Mouse (Mus musculus) stomach, postnatal 0 days (tissue): ENCODE data around the gene Zfp280d. TPM values are rescaled to one million over a fixed set of nuclear protein-coding genes. Genes with fewer than 3 reads are reported as not detected.

Source experiments
- ATAC-seq: fragments of 200-750 bp; cut with Nextera tagmentation; 2 replicates; pipeline ENCODE4 v1.8.0; 2017; ENCODE audit not compliant: low FRiP score, low TSS enrichment
- DNase-seq: peaks from one replicate; pipeline ENCODE4 v3.0.0-alpha.2; 2016; ENCODE audit warnings: low spot score
- H3K27ac ChIP-seq: fragments of 300-500 bp; sonication (generic); replicated peaks from 2 replicates; pipeline ENCODE4 v1.5.1; 2014; ENCODE audit warnings: mild to moderate bottlenecking, control low read depth
- H3K27me3 ChIP-seq: fragments of 300-500 bp; sonication (generic); 2 replicates; pipeline ENCODE4 v1.6.1; 2014; ENCODE audit warnings: low read length; ENCODE audit not compliant: control insufficient read depth, insufficient read depth
- H3K36me3 ChIP-seq: fragments of 300-500 bp; sonication (generic); 2 replicates; pipeline ENCODE4 v1.6.1; 2014; ENCODE audit warnings: low read length, mixed read lengths; ENCODE audit not compliant: control insufficient read depth, insufficient read depth
- H3K4me1 ChIP-seq: fragments of 300-500 bp; sonication (generic); replicated peaks from 2 replicates; pipeline ENCODE4 v1.6.1; 2014; ENCODE audit warnings: antibody characterized with exemption; ENCODE audit not compliant: control insufficient read depth, insufficient read depth
- H3K4me2 ChIP-seq: fragments of 300-500 bp; sonication (generic); replicated peaks from 2 replicates; pipeline ENCODE4 v1.6.1; 2014; ENCODE audit warnings: low read depth, mild to moderate bottlenecking, control low read depth, moderate library complexity
- H3K4me3 ChIP-seq: fragments of 300-500 bp; sonication (generic); 2 replicates; pipeline ENCODE4 v1.5.1; 2014; ENCODE audit warnings: low read depth, low read length, control low read depth
- H3K9ac ChIP-seq: fragments of 300-500 bp; sonication (generic); 2 replicates; pipeline ENCODE4 v1.6.1; 2014; ENCODE audit warnings: mild to moderate bottlenecking, low read length, control low read depth, mixed read lengths
- H3K9me3 ChIP-seq: fragments of 300-500 bp; sonication (generic); 2 replicates; pipeline ENCODE4 v1.6.1; 2016; ENCODE audit warnings: low read length; ENCODE audit not compliant: control insufficient read depth
- CTCF ChIP-seq: IDR thresholded peaks from 2 replicates; pipeline ENCODE4 v1.5.1; 2016; ENCODE audit warnings: antibody characterized with exemption, low read depth, mild to moderate bottlenecking, moderate library complexity
- EP300 ChIP-seq: optimal IDR thresholded peaks from 2 replicates; pipeline ENCODE3; 2016; ENCODE audit warnings: antibody characterized with exemption
- WGBS: fragments of 180-500 bp; shearing (Covaris S2); extraction: QIAGEN DNeasy Blood & Tissue Kit; methylation state at CpG from one replicate; pipeline ENCODE4 v1.1.7; 2014; 5-methylcytosine and 5-hydroxymethylcytosine counted together
- polyA plus RNA-seq: library from polyadenylated mRNA; unstranded; fragments of >200 nt; fragmentation: Nextera tagmentation; extraction: Ambion mirVana; gene quantifications from 2 replicates; pipeline ENCODE4 v1.2.1, GENCODE M21; 2015

Zfp280d gene
- polyA plus RNA-seq, 1 experiment from 2014 or later: 11.4 TPM

GRCm38 (mm10) chr9:72276941-72277340, 2.3 kb downstream of the Zfp280d start:
- Histone ChIP-seq H3K4me1 (no peaks in the 10 kb centered on the region; the same call in 1 of the 2 replicates), H3K36me3 (no peaks in the 10 kb centered on the region), H3K27ac (no peak overlapping the region), H3K9ac (no peak overlapping the region), H3K9me3 (no peaks in the 10 kb centered on the region), H3K4me2 (no peak overlapping the region), H3K27me3 (no peaks in the 10 kb centered on the region), H3K4me3 (no peak overlapping the region)
- ATAC-seq (no peak), DNase-seq (no peak)
- TF ChIP-seq CTCF (no peak), EP300 (no peak)

GRCm38 (mm10) chr9:72279943-72280342, 5.3 kb downstream of the Zfp280d start:
- no peak for DNase-seq
- Histone ChIP-seq H3K36me3 (no peaks in the 10 kb centered on the region), H3K4me1 (no peaks in the 10 kb centered on the region; the same call in 1 of the 2 replicates), H3K27me3 (no peaks in the 10 kb centered on the region), H3K4me3 (no peak overlapping the region), H3K27ac (no peak overlapping the region), H3K9ac (no peak overlapping the region), H3K4me2 (no peak overlapping the region), H3K9me3 (no peaks in the 10 kb centered on the region)
- ATAC-seq: no peak
- 91% methylated on average over 4 of the region's 4 CpGs for WGBS
- TF ChIP-seq EP300 (no peak), CTCF (no peak)

DNA sequence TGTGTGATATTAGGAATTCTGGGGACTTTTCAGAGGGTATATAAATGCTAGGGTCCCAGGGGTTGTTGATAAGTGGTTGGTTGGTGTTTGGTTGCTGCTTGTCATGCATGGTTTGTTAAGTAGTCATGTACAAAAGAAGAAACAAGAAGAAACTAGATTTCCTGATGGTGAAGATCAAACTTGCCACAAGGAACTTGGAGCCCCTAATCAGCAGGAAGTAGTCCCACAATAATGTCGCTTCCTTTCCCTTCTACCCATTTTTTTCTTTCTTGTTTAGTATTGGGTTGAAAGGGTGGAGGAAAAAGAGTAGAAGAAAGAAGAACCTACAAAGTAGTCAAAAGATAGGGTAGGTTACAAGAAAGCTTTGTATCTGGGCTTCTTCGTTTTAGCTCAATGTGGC, 13.0 kb downstream of the Zfp280d start:
- Histone ChIP-seq H3K27ac (no peak overlapping the region), H3K9ac (no peak overlapping the region), H3K36me3 (no peaks in the 10 kb centered on the region), H3K4me1 (no peaks in the 10 kb centered on the region), H3K4me3 (no peak overlapping the region), H3K27me3 (no peaks in the 10 kb centered on the region), H3K4me2 (no peak overlapping the region), H3K9me3 (no peaks in the 10 kb centered on the region)
- TF ChIP-seq EP300 (no peak), CTCF (no peak)
- 85% methylated on average over 2 of the region's 2 CpGs for WGBS
- ATAC-seq (no peak), DNase-seq (no peak)

GRCm38 (mm10) chr9:72288210-72288609, 13.6 kb downstream of the Zfp280d start:
- 75% methylated on average over 2 of the region's 2 CpGs for WGBS
- TF ChIP-seq EP300: no peak
- no peak for TF ChIP-seq CTCF
- ATAC-seq: no peak
- Histone ChIP-seq H3K4me3 (no peak overlapping the region), H3K36me3 (no peaks in the 10 kb centered on the region), H3K9me3 (no peaks in the 10 kb centered on the region), H3K4me1 (no peaks in the 10 kb centered on the region), H3K27ac (no peak overlapping the region), H3K9ac (no peak overlapping the region), H3K4me2 (no peak overlapping the region), H3K27me3 (no peaks in the 10 kb centered on the region)
- no peak for DNase-seq

- no peak overlapping the region for H3K4me3 ChIP-seq
- no peak for TF ChIP-seq EP300
- TF ChIP-seq CTCF: no peak
- H3K36me3 ChIP-seq: no peaks in the 10 kb centered on the region
- ATAC-seq (no peak), DNase-seq (no peak)
- no peaks in the 10 kb centered on the region for H3K9me3 ChIP-seq
- H3K4me1 ChIP-seq: no peaks in the 10 kb centered on the region
- no peaks in the 10 kb centered on the region for H3K27me3 ChIP-seq
- 88% methylated on average over 1 of the region's 1 CpGs for WGBS
- H3K27ac ChIP-seq: no peak overlapping the region
- H3K4me2 ChIP-seq: no peak overlapping the region
- H3K9ac ChIP-seq: no peak overlapping the region
Measured at GRCm38 (mm10) chr9:72289094-72289493, 14.4 kb downstream of the Zfp280d start.

DNA sequence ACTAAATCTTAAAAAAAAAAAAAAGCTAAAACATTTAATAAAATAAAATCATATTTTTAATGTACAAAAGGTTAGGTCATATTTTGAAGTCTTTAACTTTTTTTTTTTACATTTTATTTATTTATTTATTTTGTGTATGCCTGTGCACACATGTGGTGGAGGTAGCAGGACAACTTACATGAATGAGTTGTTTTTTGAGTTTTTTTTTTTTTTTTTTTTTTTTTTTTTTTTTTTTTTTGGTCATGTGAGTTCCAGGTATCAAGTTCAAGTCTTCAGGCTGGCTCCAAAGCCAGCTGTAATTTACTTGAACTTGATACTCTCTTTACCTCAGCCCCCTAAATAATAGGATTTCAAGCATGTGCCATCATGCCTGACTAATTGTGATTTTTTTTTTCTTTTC, 19.4 kb downstream of the Zfp280d start:
- no peaks in the 10 kb centered on the region for H3K36me3 ChIP-seq
- H3K4me2 ChIP-seq: no peak overlapping the region
- DNase-seq (no peak), ATAC-seq (no peak)
- no peaks in the 10 kb centered on the region for H3K27me3 ChIP-seq
- H3K9me3 ChIP-seq: no peaks in the 10 kb centered on the region
- no peaks in the 10 kb centered on the region for H3K4me1 ChIP-seq
- no peak overlapping the region for H3K4me3 ChIP-seq
- TF ChIP-seq EP300 (no peak), CTCF (no peak)
- no peak overlapping the region for H3K27ac ChIP-seq
- H3K9ac ChIP-seq: no peak overlapping the region
